Mouse (Mus musculus) kidney, postnatal 14 days (tissue): Measurements from ENCODE around the gene Lhx8.
A peak's percentile ranks its signal among the peaks of the same experiment; 100 is the strongest.

ENCODE experiments used
- DNase-seq: peaks from one replicate; pipeline ENCODE4 v3.0.0; 2022; ENCODE audit warnings: mixed read lengths

Gene Lhx8

GRCm38 (mm10) chr3:154321921-154322574, 8.4 kb downstream of the Lhx8 start:
- DNase-seq: no peak

- no peak for DNase-seq
Measured at GRCm38 (mm10) chr3:154317651-154318248, 12.7 kb downstream of the Lhx8 start.

GRCm38 (mm10) chr3:154305163-154305884, 25.1 kb downstream of the Lhx8 start:
- no peak for DNase-seq

- DNase-seq: no peak
Measured at GRCm38 (mm10) chr3:154301102-154301501, 29.4 kb downstream of the Lhx8 start.

GRCm38 (mm10) chr3:154300006-154300405, 30.5 kb downstream of the Lhx8 start:
- no peak for DNase-seq

- DNase-seq: no peak
Measured at GRCm38 (mm10) chr3:154298490-154298889, 32.0 kb downstream of the Lhx8 start.

GRCm38 (mm10) chr3:154297499-154297898, 33.0 kb downstream of the Lhx8 start:
- DNase-seq: no peak

GRCm38 (mm10) chr3:154294924-154295834, 35.3 kb downstream of the Lhx8 start:
- no peak for DNase-seq

GRCm38 (mm10) chr3:154293839-154294490, 36.5 kb downstream of the Lhx8 start:
- no peak for DNase-seq

- no peak for DNase-seq
Measured at GRCm38 (mm10) chr3:154292126-154292525, 38.3 kb downstream of the Lhx8 start.

GRCm38 (mm10) chr3:154290351-154290750, 40.1 kb downstream of the Lhx8 start:
- DNase-seq: no peak

- DNase-seq: no peak
Measured at GRCm38 (mm10) chr3:154288429-154289069, 41.9 kb downstream of the Lhx8 start.

GRCm38 (mm10) chr3:154287217-154287616, 43.2 kb downstream of the Lhx8 start:
- DNase-seq: peak; percentile 9

- DNase-seq: no peak
Measured at GRCm38 (mm10) chr3:154285351-154285750, 45.1 kb downstream of the Lhx8 start.

GRCm38 (mm10) chr3:154284260-154284659, 46.2 kb downstream of the Lhx8 start:
- DNase-seq: no peak

GRCm38 (mm10) chr3:154274681-154275080, 55.8 kb downstream of the Lhx8 start:
- no peak for DNase-seq

GRCm38 (mm10) chr3:154269757-154270366, 60.6 kb downstream of the Lhx8 start:
- peak; percentile 81 for DNase-seq

- DNase-seq: no peak
Measured at GRCm38 (mm10) chr3:154268313-154268712, 62.1 kb downstream of the Lhx8 start.

- no peak for DNase-seq
Measured at GRCm38 (mm10) chr3:154257312-154257711, 73.1 kb downstream of the Lhx8 start.
